Mouse (Mus musculus) midbrain, embryonic 13.5 days (tissue): ENCODE measurements at regions not wholly inside any gene's neighbourhood (a gene's known extent, or its start where the extent isn't known, plus 50 kb on each side); places are given as distances from the start of the nearest gene placed in this dataset.
"Not testable (repeated sequence)": the region's sequence is repeated elsewhere in the genome, so short reads cannot be mapped to it uniquely, and the experiment has no call there.

ENCODE experiments used
- ATAC-seq: fragments of 200-750 bp; cut with Nextera tagmentation; 2 replicates; pipeline ENCODE4 v1.8.0; 2017; ENCODE audit warnings: mild to moderate bottlenecking, moderate TSS enrichment, moderate library complexity
- H3K27ac ChIP-seq: fragments of 300-500 bp; sonication (generic); 2 replicates; pipeline ENCODE4 v1.5.1; 2015; ENCODE audit warnings: inconsistent platforms, mild to moderate bottlenecking, moderate library complexity
- H3K27me3 ChIP-seq: fragments of 300-500 bp; sonication (generic); 2 replicates; pipeline ENCODE4 v1.6.1; 2015; ENCODE audit warnings: mild to moderate bottlenecking, inconsistent platforms
- H3K36me3 ChIP-seq: fragments of 300-500 bp; sonication (generic); 2 replicates; pipeline ENCODE4 v1.6.1; 2015; ENCODE audit warnings: mild to moderate bottlenecking, inconsistent platforms
- H3K4me1 ChIP-seq: fragments of 300-500 bp; sonication (generic); replicated peaks from 2 replicates; pipeline ENCODE4 v1.6.1; 2015; ENCODE audit warnings: inconsistent platforms
- H3K4me2 ChIP-seq: fragments of 300-500 bp; sonication (generic); replicated peaks from 2 replicates; pipeline ENCODE4 v1.6.1; 2015; ENCODE audit warnings: moderate library complexity, mild to moderate bottlenecking, inconsistent platforms
- H3K4me3 ChIP-seq: fragments of 300-500 bp; sonication (generic); replicated peaks from 2 replicates; pipeline ENCODE4 v1.5.1; 2015; ENCODE audit warnings: mild to moderate bottlenecking, inconsistent platforms
- H3K9ac ChIP-seq: fragments of 300-500 bp; sonication (generic); replicated peaks from 2 replicates; pipeline ENCODE4 v1.6.1; 2015; ENCODE audit warnings: mild to moderate bottlenecking, inconsistent platforms
- H3K9me3 ChIP-seq: fragments of 300-500 bp; sonication (generic); 2 replicates; pipeline ENCODE4 v1.6.1; 2016; ENCODE audit warnings: mild to moderate bottlenecking, inconsistent platforms
- WGBS: fragments of 180-500 bp; shearing (Covaris S2); methylation state at CpG from one replicate; pipeline ENCODE4 v1.1.7; 2015; 5-methylcytosine and 5-hydroxymethylcytosine counted together

DNA sequence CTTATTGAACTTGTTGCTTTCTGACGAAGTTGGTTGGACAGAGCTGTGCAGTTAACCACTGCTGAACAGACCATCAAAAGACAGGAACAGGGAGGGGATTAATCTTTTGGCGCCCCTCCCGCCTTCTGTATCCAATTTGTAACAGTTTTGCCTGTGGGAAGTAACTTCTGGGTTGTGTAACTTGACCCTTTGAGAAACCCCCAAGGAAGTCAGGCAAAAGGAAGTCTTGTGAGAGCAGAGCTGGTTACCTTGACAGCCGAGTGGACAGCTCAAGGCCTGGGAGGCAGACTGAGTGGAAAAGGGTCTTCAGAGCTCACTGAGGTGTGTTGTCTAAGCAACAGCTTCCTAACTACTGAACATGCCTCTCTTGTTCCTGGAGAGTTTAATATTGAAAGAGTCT, 75.8 kb upstream of the Hao2 start:
- no peak overlapping the region for H3K4me3 ChIP-seq
- WGBS: 16% methylated on average over 4 of the region's 4 CpGs
- H3K27ac ChIP-seq: no peak overlapping the region
- 0 out of 2 replicates have a peak, but pooled peaks cover 3% of the 10 kb centered on the region for H3K9me3 ChIP-seq
- H3K4me2 ChIP-seq: no peak overlapping the region
- no peak overlapping the region for H3K9ac ChIP-seq
- H3K36me3 ChIP-seq: no peaks in the 10 kb centered on the region
- H3K27me3 ChIP-seq: no peaks in the 10 kb centered on the region; the same call in 1 of the 2 replicates
- no peaks in the 10 kb centered on the region for H3K4me1 ChIP-seq
- no peak for ATAC-seq

DNA sequence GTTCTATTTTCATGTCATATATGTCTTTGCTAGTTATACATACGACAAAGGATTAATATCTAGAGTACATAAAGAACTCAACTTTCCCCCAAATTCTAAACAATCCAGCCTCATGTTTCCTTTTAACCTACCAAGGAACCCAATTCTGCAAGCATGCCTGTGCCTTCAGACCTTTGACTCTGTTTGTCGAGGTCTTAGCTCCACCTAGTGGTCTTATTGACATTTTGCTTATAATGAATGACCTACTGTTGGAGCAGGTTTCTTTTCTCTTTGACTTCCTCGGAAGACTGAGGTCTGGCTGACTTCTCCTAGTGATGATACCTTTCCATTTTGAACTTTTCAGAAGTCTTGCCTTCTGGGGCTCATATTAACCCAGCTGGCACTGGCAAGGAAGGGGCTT, 82.7 kb upstream of the Hao2 start:
- H3K4me3 ChIP-seq: no peak overlapping the region
- peak; percentile 76 for ATAC-seq
- 10% methylated on average over 3 of the region's 3 CpGs for WGBS
- no peaks in the 10 kb centered on the region for H3K4me1 ChIP-seq
- H3K4me2 ChIP-seq: no peak overlapping the region
- no peaks in the 10 kb centered on the region; the same call in 1 of the 2 replicates for H3K27me3 ChIP-seq
- H3K36me3 ChIP-seq: no peaks in the 10 kb centered on the region
- H3K27ac ChIP-seq: no peak overlapping the region
- H3K9ac ChIP-seq: no peak overlapping the region
- no peaks in the 10 kb centered on the region for H3K9me3 ChIP-seq

DNA sequence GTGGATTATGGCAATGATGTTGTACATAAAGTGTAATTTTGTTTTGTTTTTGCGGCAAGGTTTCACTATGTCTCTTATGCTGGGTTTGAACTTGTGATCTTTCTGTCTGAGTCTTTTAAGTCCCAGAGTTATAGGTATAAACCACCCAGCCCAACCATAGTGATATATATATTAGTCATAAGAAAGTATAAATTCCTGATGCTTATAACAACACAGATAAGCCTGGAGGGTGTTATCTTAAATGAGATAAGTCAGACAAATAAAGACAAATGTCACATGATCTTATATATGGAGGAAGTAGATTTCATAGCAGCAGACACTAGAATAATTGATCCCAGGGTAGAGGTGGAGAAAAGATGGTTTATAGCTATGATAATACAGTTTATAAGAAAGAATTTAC, 89.7 kb upstream of the Hao2 start:
- no peak overlapping the region for H3K27ac ChIP-seq
- H3K36me3 ChIP-seq: no peaks in the 10 kb centered on the region
- 97% methylated on average over 1 of the region's 1 CpGs for WGBS
- H3K9me3 ChIP-seq: no peaks in the 10 kb centered on the region
- H3K9ac ChIP-seq: no peak overlapping the region
- H3K27me3 ChIP-seq: no peaks in the 10 kb centered on the region
- no peak overlapping the region for H3K4me2 ChIP-seq
- no peak overlapping the region for H3K4me3 ChIP-seq
- no peaks in the 10 kb centered on the region for H3K4me1 ChIP-seq
- no peak for ATAC-seq

DNA sequence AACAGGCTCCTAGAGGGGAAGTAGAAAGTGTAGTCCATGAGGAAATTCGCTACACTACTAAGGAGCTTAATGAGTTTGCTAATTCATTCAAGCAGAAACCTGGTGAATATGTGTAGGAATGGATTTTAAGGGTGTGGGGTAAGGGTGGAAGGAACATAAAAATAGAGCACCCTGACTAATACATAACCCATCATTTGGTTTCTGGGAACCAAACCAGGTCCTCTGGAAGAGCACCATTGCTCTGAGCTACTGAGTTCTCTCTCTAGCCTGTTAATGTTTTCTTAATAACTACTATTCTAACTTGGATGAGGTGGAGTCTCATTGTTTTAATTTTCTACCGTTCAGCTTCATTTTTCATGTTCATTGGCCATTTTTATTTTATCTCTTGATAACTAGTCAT, 94.2 kb upstream of the Hao2 start:
- H3K4me3 ChIP-seq, ATAC-seq, H3K4me1 ChIP-seq, H3K27ac ChIP-seq, H3K27me3 ChIP-seq, H3K9ac ChIP-seq, H3K4me2 ChIP-seq, H3K9me3 ChIP-seq, H3K36me3 ChIP-seq: not testable (repeated sequence)
- 72% methylated on average over 2 of the region's 2 CpGs for WGBS

DNA sequence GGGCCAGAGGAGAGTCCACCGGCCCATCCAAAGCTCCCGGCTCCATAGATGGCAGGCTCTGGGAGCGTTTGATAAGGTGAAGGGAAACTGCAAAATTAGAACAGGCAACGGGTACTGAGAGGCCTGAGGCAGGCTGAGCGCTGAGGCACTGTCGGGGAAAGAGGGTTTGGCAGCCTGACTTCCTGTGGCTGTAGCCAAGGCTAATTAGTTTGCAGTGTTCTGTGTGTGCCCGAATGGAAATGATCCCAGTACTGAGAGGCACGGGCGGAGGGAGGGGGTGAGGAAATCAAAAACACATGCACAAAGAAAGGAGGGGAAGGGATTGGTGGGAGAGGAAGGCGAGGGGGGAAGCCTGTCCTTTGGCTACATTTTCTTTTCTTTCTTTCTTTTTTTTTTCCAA, 97.8 kb upstream of the Hao2 start:
- Histone ChIP-seq H3K9me3 (no peaks in the 10 kb centered on the region), H3K36me3 (no peaks in the 10 kb centered on the region), H3K4me3 (no peak overlapping the region), H3K27ac (no peak overlapping the region), H3K4me1 (no peaks in the 10 kb centered on the region), H3K4me2 (no peak overlapping the region), H3K27me3 (no peaks in the 10 kb centered on the region), H3K9ac (no peak overlapping the region)
- WGBS: 27% methylated on average over 10 of the region's 10 CpGs
- ATAC-seq: peak; percentile 92

DNA sequence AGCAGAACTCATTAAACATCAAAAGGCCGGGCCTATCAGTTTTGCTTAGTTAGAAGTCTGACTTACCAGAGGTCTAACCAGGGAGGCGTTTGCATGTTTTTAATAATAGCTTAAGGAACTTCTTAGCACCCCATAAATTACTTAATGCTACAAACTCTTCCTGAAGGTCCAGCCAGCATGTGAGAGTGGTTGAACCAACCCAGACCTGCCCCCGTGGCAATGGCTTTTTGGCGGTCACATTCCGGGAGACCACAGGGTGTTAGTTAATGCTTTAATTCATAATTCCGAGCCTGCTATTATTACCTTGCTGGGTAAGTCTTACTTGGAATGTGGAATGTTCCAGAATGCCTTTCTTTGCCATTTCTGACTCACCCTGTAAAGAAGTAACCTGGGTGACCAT, 98.2 kb upstream of the Hao2 start:
- H3K9ac ChIP-seq: no peak overlapping the region
- no peak overlapping the region for H3K27ac ChIP-seq
- no peaks in the 10 kb centered on the region for H3K4me1 ChIP-seq
- H3K4me2 ChIP-seq: no peak overlapping the region
- peak; percentile 11; the same call in 1 of the 2 replicates for ATAC-seq
- no peaks in the 10 kb centered on the region for H3K9me3 ChIP-seq
- no peaks in the 10 kb centered on the region for H3K27me3 ChIP-seq
- 80% methylated on average over 6 of the region's 6 CpGs for whole genome bisulfite sequencing
- H3K4me3 ChIP-seq: no peak overlapping the region
- no peaks in the 10 kb centered on the region for H3K36me3 ChIP-seq

DNA sequence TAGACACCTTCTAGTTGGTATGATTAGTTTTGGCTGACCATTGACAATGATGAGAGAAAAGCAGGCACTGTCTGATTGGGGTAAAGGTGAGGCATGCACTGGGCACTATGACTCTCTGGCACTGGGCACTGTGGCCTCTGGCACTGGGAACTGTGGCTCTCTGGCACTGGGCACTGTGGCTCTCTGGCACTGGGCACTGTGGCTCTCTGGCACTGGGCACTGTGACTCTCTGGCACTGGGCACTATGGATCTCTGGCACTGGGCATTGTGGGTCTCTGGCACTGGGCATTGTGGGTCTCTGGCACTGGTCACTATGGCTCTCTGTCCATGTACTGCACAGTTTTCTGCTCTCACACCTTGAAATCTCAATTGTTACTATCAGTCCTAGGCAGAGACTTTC, 101.0 kb upstream of the Hao2 start:
- Histone ChIP-seq H3K9ac (no peak overlapping the region), H3K27me3 (no peaks in the 10 kb centered on the region), H3K36me3 (no peaks in the 10 kb centered on the region), H3K9me3 (no peaks in the 10 kb centered on the region), H3K27ac (no peak overlapping the region), H3K4me1 (no peaks in the 10 kb centered on the region), H3K4me3 (no peak overlapping the region), H3K4me2 (no peak overlapping the region)
- ATAC-seq: no peak

DNA sequence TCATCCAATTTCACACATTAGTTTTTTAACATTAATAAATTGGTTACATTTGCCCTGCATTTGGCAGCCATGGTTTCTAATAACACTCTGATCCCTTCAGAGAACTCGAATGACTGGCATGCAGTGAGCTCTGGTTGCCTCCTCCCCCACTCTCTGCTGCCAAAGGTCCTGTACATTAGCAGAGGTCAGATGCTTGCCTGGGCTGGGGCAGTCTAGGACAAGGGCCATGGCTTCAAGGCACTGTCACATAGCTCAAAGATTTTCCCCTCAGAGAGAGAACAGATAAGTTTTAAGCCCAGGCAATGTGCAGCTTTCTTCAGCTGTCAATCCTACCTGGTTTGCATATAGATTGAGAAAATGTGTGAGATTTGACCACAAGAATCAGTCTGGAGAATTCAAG, 110.2 kb upstream of the Wars2 start:
- WGBS: 62% methylated on average over 1 of the region's 1 CpGs
- no peaks in the 10 kb centered on the region for H3K27me3 ChIP-seq
- H3K9ac ChIP-seq: no peak overlapping the region
- H3K4me3 ChIP-seq: no peak overlapping the region
- no peak overlapping the region for H3K4me2 ChIP-seq
- no peaks in the 10 kb centered on the region for H3K36me3 ChIP-seq
- ATAC-seq: no peak
- no peak overlapping the region for H3K27ac ChIP-seq
- no peaks in the 10 kb centered on the region; the same call in 1 of the 2 replicates for H3K4me1 ChIP-seq
- no peaks in the 10 kb centered on the region for H3K9me3 ChIP-seq

DNA sequence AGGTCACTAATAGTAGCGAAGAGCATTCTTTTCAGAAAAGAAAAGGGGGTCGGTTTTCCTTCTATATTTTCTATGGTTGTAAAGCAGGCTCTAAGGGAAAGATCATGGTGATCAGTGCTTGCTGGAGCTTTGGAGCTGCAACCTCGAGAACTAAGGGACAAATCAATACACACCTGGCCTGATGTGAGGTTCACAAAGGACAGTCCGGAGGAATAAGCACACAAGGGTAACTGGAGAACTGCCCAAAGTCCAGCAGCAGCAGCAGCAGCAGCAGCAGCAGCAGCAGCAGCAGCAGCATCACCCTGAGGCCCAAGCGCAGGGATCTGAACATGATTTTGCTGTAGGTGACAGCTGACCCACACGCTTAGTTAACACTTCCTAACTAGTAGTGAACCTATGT, 94.7 kb upstream of the Wars2 start:
- H3K9me3 ChIP-seq: no peaks in the 10 kb centered on the region
- H3K27ac ChIP-seq: no peak overlapping the region
- no peaks in the 10 kb centered on the region for H3K27me3 ChIP-seq
- no peak overlapping the region for H3K9ac ChIP-seq
- H3K4me2 ChIP-seq: no peak overlapping the region
- WGBS: 82% methylated on average over 6 of the region's 6 CpGs
- H3K4me3 ChIP-seq: no peak overlapping the region
- ATAC-seq: no peak
- no peaks in the 10 kb centered on the region for H3K36me3 ChIP-seq
- no peaks in the 10 kb centered on the region for H3K4me1 ChIP-seq

DNA sequence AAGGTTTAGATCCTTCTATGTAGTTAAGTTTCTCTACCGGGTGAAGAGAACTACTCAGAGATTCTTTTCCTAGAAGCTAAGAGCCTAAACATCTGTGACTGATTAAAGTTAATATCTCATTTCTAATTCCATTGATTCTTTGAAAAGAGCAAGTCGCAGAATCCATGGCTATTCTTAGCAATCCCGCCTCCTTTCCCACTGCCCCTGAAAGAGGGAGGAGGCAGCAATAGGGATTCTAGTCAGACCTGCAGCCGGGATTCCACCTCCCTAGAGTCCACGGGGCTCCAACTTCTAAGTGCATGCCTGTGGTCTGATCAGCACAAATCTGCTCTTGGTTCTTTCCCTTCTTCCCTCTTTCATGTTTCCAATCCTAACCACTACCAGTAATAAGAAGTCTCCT, 93.7 kb upstream of the Wars2 start:
- H3K9me3 ChIP-seq: no peaks in the 10 kb centered on the region
- H3K4me3 ChIP-seq: no peak overlapping the region
- ATAC-seq: no peak
- H3K4me1 ChIP-seq: no peaks in the 10 kb centered on the region
- no peak overlapping the region for H3K4me2 ChIP-seq
- H3K27me3 ChIP-seq: no peaks in the 10 kb centered on the region
- no peaks in the 10 kb centered on the region for H3K36me3 ChIP-seq
- H3K9ac ChIP-seq: no peak overlapping the region
- WGBS: 58% methylated on average over 5 of the region's 5 CpGs
- H3K27ac ChIP-seq: no peak overlapping the region

DNA sequence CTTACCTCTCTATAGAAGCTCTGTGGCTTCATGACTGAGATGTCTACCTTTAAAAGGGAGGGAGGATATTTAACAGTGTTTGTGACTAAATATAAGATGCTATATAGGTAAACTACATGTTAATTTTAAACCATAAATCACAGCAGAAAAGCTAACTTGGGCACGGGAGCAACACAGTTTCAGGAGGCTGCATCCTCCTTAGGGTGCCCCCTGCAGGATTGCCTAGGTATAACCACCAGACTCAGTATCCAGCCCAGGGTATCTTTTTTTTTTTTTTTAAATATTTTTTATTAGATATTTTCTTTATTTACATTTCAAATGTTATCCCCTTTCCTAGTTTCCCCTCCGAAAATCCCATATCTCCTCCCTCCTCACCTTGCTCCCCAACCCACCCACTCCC, 91.6 kb upstream of the Wars2 start:
- H3K27me3 ChIP-seq: no peaks in the 10 kb centered on the region
- no peak overlapping the region for H3K27ac ChIP-seq
- 79% methylated on average over 2 of the region's 2 CpGs for WGBS
- 0 out of 2 replicates have a peak, but pooled peaks cover 5% of the 10 kb centered on the region for H3K4me1 ChIP-seq
- H3K9me3 ChIP-seq: no peaks in the 10 kb centered on the region
- no peak overlapping the region for H3K9ac ChIP-seq
- ATAC-seq: no peak
- no peaks in the 10 kb centered on the region for H3K36me3 ChIP-seq
- H3K4me2 ChIP-seq: no peak overlapping the region
- H3K4me3 ChIP-seq: no peak overlapping the region

DNA sequence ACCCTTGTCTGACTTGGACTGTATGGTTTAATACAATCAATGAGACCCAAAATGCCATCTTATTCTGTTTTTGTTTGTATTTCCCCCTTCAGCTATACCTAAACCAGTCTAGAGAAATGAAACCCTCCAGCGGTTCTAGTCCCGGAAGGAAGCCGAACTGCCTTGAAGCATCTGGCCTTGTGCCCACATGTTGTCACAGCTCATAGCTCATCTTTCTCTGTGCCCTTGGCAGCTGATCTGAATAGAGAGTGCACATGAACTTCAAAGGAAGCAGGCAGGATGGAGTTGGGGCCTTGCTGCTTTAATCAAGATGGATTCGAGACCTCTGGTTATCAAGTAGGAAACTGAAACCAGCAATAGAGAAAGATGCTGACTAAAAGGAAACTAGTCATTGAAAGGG, 88.7 kb upstream of the Wars2 start:
- Histone ChIP-seq H3K4me2 (no peak overlapping the region), H3K27ac (no peak overlapping the region), H3K9ac (no peak overlapping the region), H3K9me3 (no peaks in the 10 kb centered on the region; the same call in 1 of the 2 replicates), H3K36me3 (no peaks in the 10 kb centered on the region), H3K4me3 (no peak overlapping the region), H3K27me3 (no peaks in the 10 kb centered on the region), H3K4me1 (0 out of 2 replicates have a peak, but pooled peaks cover 5% of the 10 kb centered on the region)
- 86% methylated on average over 4 of the region's 4 CpGs for WGBS
- ATAC-seq: no peak

DNA sequence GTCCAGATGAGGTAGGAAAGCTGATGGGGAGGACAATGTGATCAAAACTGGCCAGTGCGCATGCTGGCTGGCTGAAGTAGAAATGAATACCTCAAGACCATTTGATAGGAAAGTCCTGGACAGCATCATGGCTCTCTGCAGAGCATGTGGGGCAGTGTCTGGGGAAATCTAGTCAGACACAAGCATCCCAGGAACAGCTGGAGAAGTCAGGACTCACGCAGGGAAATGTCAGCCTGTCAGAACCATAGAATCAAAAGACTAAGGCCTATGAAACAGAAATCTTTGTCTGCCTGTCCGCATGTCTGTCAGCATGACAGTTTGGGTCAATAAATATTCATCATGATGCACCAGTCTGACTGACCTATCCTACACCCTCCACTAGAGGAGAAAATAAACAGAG, 73.7 kb upstream of the Wars2 start:
- H3K4me1 ChIP-seq: no peaks in the 10 kb centered on the region
- H3K27me3 ChIP-seq: no peaks in the 10 kb centered on the region
- no peaks in the 10 kb centered on the region for H3K9me3 ChIP-seq
- H3K27ac ChIP-seq: no peak overlapping the region
- H3K4me2 ChIP-seq: no peak overlapping the region
- 82% methylated on average over 3 of the region's 3 CpGs for WGBS
- H3K4me3 ChIP-seq: no peak overlapping the region
- no peaks in the 10 kb centered on the region for H3K36me3 ChIP-seq
- ATAC-seq: no peak
- no peak overlapping the region for H3K9ac ChIP-seq
